Mouse (Mus musculus): ENCODE measurements around the gene Tor1aip2. TPM values are rescaled to one million over a fixed set of nuclear protein-coding genes. Genes with fewer than 3 reads are reported as not detected.

Tor1aip2 gene
- total RNA-seq, 1 experiment, result 94.3 TPM

DNA sequence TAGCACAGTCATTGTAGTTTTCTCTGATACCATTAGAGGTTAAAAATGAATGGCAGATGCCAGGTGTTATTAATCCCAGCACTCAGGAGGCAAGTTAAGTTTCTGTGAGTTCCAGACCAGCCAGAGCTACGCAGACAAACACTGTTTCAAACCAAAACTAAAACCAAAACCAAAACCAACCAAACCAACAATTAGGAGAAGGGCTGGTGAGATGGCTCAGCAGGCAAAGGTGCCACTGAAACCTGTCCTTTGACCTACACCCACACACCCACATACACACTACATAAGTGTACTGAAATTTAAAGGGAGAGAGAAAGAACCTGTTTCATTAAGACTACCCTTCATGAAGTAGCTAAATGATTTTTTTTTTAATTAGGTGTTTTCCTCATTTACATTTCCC, 26.2 kb upstream of the Tor1aip2 start:
- Histone ChIP-seq H3K9me3 (ENCODE audit: control insufficient read depth, insufficient read depth, low read depth, low read length) (no peaks in the 10 kb centered on the region), H3K27ac (ENCODE audit: insufficient read depth, low read depth, low read length, poor library complexity, severe bottlenecking) (no peak overlapping the region), H3K4me3 (ENCODE audit: insufficient read depth in 1 of 2, low read depth in 1 of 2, low read length in 2 of 2, poor library complexity in 1 of 2, severe bottlenecking in 1 of 2) (no peak overlapping the region), H3K36me3 (ENCODE audit: control insufficient read depth, insufficient read depth, low read length, poor library complexity, severe bottlenecking) (peaks cover 11% of the 10 kb centered on the region; the same call in 1 of the 2 replicates), H3K4me1 (ENCODE audit: control insufficient read depth in 2 of 2, insufficient read depth in 2 of 2, low read length in 2 of 2, poor library complexity in 1 of 2) (no peaks in the 10 kb centered on the region), H3K9ac (ENCODE audit: insufficient read depth, low read depth, low read length, poor library complexity, severe bottlenecking) (no peak overlapping the region)
- TF ChIP-seq MAFK (IDR thresholded peaks at IDR 0.05; ENCODE audit: insufficient read depth, low read depth, low read length) (no peak), ZC3H11A (IDR thresholded peaks at IDR 0.05; ENCODE audit: borderline replicate concordance, low read depth, low read length) (no peak), CHD2 (IDR thresholded peaks at IDR 0.05; ENCODE audit: low read depth, low read length) (no peak), ZNF384 (IDR thresholded peaks at IDR 0.05; ENCODE audit: low read depth, low read length) (no peak), HCFC1 (IDR thresholded peaks at IDR 0.05; ENCODE audit: borderline replicate concordance, insufficient read depth, low read length) (no peak)
- DNase-seq (ENCODE audit: low read depth, low spot score), result no peak
- in situ Hi-C loops (cut with MboI; ENCODE audit: low sequenced_read_pairs in 2 of 2, unreplicated experiment in 2 of 2), result no loop called here

DNA sequence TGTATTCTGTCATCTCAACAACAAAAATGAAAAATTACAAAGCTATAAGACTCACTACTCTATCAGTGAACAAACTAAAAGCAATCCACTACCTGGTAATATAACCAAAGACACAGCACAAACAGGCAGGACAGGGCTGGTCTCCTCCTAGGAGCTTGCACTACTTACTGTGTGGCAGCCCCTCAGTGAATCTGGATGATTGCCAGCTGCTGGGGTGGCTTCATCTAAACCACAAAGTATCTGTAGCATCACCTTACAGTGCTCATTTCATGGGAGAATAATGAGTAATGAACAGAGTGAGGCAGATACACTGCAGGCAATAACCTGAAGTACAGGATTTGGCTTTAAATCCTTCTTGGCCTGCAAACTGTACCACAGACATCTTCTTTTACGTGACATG, 15.4 kb upstream of the Tor1aip2 start:
- Histone ChIP-seq H3K36me3 (ENCODE audit: control insufficient read depth, insufficient read depth, low read length, poor library complexity, severe bottlenecking) (peaks cover 4% of the 10 kb centered on the region), H3K4me1 (ENCODE audit: control insufficient read depth in 2 of 2, insufficient read depth in 2 of 2, low read length in 2 of 2, poor library complexity in 1 of 2) (no peaks in the 10 kb centered on the region), H3K9me3 (ENCODE audit: control insufficient read depth, insufficient read depth, low read depth, low read length) (no peaks in the 10 kb centered on the region), H3K9ac (ENCODE audit: insufficient read depth, low read depth, low read length, poor library complexity, severe bottlenecking) (no peak overlapping the region), H3K4me3 (ENCODE audit: insufficient read depth in 1 of 2, low read depth in 1 of 2, low read length in 2 of 2, poor library complexity in 1 of 2, severe bottlenecking in 1 of 2) (no peak overlapping the region), H3K27ac (ENCODE audit: insufficient read depth, low read depth, low read length, poor library complexity, severe bottlenecking) (no peak overlapping the region)
- DNase-seq (ENCODE audit: low read depth, low spot score), result no peak
- TF ChIP-seq MAFK (IDR thresholded peaks at IDR 0.05; ENCODE audit: insufficient read depth, low read depth, low read length), result no peak
- no peak for TF ChIP-seq ZNF384 (IDR thresholded peaks at IDR 0.05; ENCODE audit: low read depth, low read length)
- no peak for TF ChIP-seq ZC3H11A (IDR thresholded peaks at IDR 0.05; ENCODE audit: borderline replicate concordance, low read depth, low read length)
- no peak for TF ChIP-seq CHD2 (IDR thresholded peaks at IDR 0.05; ENCODE audit: low read depth, low read length)
- no peak for TF ChIP-seq HCFC1 (IDR thresholded peaks at IDR 0.05; ENCODE audit: borderline replicate concordance, insufficient read depth, low read length)
- in situ Hi-C loops (cut with MboI; ENCODE audit: low sequenced_read_pairs in 2 of 2, unreplicated experiment in 2 of 2), result no loop called here

DNA sequence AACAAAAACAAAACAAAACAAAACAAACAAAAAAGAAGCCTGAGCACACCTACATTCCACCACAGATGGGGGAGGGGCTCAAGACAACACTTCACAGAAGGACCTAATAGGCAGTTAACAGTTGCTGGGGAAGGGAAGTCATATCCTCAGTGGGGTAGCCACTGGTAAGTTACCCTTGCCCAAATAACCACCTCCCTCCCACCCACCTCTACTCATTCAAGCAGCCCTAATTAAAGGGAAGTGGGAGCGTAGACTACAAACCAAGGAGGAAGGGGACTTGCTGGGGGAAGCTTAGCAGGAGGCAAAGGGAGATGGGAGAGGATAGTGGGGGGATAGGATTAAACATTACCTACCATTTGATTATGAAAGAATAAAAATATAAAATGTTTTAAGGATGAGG, 14.8 kb upstream of the Tor1aip2 start:
- H3K4me3 ChIP-seq (ENCODE audit: insufficient read depth in 1 of 2, low read depth in 1 of 2, low read length in 2 of 2, poor library complexity in 1 of 2, severe bottlenecking in 1 of 2), result no peak overlapping the region
- no peak overlapping the region for H3K27ac ChIP-seq (ENCODE audit: insufficient read depth, low read depth, low read length, poor library complexity, severe bottlenecking)
- H3K4me1 ChIP-seq (ENCODE audit: control insufficient read depth in 2 of 2, insufficient read depth in 2 of 2, low read length in 2 of 2, poor library complexity in 1 of 2), result no peaks in the 10 kb centered on the region
- no peak for DNase-seq (ENCODE audit: low read depth, low spot score)
- H3K9me3 ChIP-seq (ENCODE audit: control insufficient read depth, insufficient read depth, low read depth, low read length), result no peaks in the 10 kb centered on the region
- in situ Hi-C loops (cut with MboI; ENCODE audit: low sequenced_read_pairs in 2 of 2, unreplicated experiment in 2 of 2), result no loop called here
- H3K36me3 ChIP-seq (ENCODE audit: control insufficient read depth, insufficient read depth, low read length, poor library complexity, severe bottlenecking), result peaks cover 4% of the 10 kb centered on the region
- no peak for TF ChIP-seq ZC3H11A (IDR thresholded peaks at IDR 0.05; ENCODE audit: borderline replicate concordance, low read depth, low read length)
- TF ChIP-seq HCFC1 (IDR thresholded peaks at IDR 0.05; ENCODE audit: borderline replicate concordance, insufficient read depth, low read length), result no peak
- TF ChIP-seq MAFK (IDR thresholded peaks at IDR 0.05; ENCODE audit: insufficient read depth, low read depth, low read length), result no peak
- TF ChIP-seq ZNF384 (IDR thresholded peaks at IDR 0.05; ENCODE audit: low read depth, low read length), result no peak
- no peak for TF ChIP-seq CHD2 (IDR thresholded peaks at IDR 0.05; ENCODE audit: low read depth, low read length)
- H3K9ac ChIP-seq (ENCODE audit: insufficient read depth, low read depth, low read length, poor library complexity, severe bottlenecking), result no peak overlapping the region

DNA sequence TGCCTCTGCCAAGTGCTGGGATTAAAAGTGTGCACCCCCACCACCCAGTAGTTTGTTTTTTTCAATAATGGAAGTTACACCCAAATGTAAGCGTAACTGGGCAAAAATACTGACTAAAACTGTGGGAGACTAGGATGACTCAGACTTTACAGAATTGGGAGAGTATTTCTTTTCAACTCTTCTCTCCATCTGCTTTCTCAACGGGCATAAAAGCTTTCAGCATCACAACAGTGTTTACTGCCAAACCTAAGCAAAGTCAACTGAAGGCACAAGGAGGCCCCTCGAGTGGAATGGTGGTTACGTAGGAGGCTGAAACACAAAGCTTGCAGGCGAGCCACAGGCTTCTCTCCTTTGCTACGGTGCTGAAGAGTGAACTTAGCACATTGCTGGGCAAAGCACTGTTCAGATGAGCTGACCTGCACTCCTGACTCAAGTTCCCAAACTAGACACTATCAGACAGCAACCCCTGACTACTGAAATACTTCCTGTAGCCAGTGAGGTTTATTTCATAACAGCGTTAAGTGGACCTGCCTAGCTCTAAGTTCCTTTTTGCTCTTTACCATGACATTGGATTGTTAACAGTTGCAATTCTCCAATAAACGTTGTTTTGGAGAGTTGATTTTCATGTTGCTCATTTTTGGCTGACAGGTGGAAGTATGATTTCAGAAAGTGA, 10.2 kb upstream of the Tor1aip2 start:
- H3K27ac ChIP-seq (ENCODE audit: insufficient read depth, low read depth, low read length, poor library complexity, severe bottlenecking), result no peak overlapping the region
- no peak overlapping the region for H3K4me3 ChIP-seq (ENCODE audit: insufficient read depth in 1 of 2, low read depth in 1 of 2, low read length in 2 of 2, poor library complexity in 1 of 2, severe bottlenecking in 1 of 2)
- no peak overlapping the region for H3K9ac ChIP-seq (ENCODE audit: insufficient read depth, low read depth, low read length, poor library complexity, severe bottlenecking)
- TF ChIP-seq HCFC1 (IDR thresholded peaks at IDR 0.05; ENCODE audit: borderline replicate concordance, insufficient read depth, low read length), result no peak
- TF ChIP-seq ZNF384 (IDR thresholded peaks at IDR 0.05; ENCODE audit: low read depth, low read length), result no peak
- no peak for TF ChIP-seq ZC3H11A (IDR thresholded peaks at IDR 0.05; ENCODE audit: borderline replicate concordance, low read depth, low read length)
- no peak for TF ChIP-seq CHD2 (IDR thresholded peaks at IDR 0.05; ENCODE audit: low read depth, low read length)
- no peak for TF ChIP-seq MAFK (IDR thresholded peaks at IDR 0.05; ENCODE audit: insufficient read depth, low read depth, low read length)
- DNase-seq (ENCODE audit: low read depth, low spot score), result no peak
- no peaks in the 10 kb centered on the region for H3K36me3 ChIP-seq (ENCODE audit: control insufficient read depth, insufficient read depth, low read length, poor library complexity, severe bottlenecking)
- in situ Hi-C loops (cut with MboI; ENCODE audit: low sequenced_read_pairs in 2 of 2, unreplicated experiment in 2 of 2), result no loop called here
- H3K4me1 ChIP-seq (ENCODE audit: control insufficient read depth in 2 of 2, insufficient read depth in 2 of 2, low read length in 2 of 2, poor library complexity in 1 of 2), result no peaks in the 10 kb centered on the region
- no peaks in the 10 kb centered on the region for H3K9me3 ChIP-seq (ENCODE audit: control insufficient read depth, insufficient read depth, low read depth, low read length)

Measured in ES-E14 (cell line).